Comparison of ENCODE assay signal across 18 mouse cellular contexts in the genomic region with DNA sequence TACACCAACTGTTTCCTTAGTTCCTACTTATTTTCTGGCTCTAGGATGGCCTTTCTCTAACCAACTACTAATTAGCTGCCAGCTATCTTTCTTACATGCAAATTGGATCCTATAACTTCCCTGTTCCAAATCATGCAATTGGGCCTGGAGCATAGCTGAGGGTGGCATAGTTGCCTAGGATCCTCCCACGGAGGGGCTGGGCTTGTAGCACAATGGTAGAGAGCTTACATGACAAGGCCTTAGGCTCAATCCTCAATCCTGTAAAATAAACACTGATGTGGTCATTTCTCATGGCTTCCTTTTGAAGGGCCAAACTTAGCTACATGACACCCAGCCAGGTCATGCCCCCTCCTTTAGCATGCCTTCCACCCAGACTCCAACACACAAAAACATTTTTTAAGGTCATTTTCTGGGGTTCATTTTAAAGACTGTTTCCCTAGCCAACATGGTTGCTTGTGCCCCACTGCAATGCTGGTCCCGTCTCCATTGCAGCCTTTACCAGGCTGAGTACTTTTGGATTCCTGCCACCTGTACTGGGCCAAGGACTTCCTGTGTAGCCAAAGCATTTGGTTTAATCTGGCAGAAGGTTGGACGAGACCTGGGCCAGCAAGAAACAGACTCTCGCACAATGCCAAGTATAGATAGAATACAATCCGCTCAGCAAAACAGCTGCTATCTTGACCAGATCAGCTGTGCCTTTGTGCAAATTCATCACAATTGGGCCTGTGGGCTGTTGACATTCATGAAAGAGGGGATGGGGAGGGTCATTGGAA. TPM values are rescaled to one million over a fixed set of nuclear protein-coding genes. Genes with fewer than 3 reads are reported as not detected.
DNase-seq lines count a peak whose midpoint lies in the region; ATAC-seq and TF ChIP-seq lines count a peak whose summit lies in the region.
"Had no signal": no experiment of that assay in that cellular context is flagged by ENCODE, and none has a peak within 500 bp of the region (broad histone marks: within the 10 kb centered on the region; RNA-seq: fewer than 3 reads in every experiment).

No protein-coding gene starts in this region.

- no peak for ATAC-seq in erythroblast, adult 5-6 weeks (replicated peaks; ENCODE audit: low FRiP score, poor library complexity, severe bottlenecking)
- ATAC-seq: midbrain, embryonic 13.5 days; Patski had no signal

- TF ChIP-seq POLR2A in brain, embryonic 14.5 days (IDR thresholded peaks at IDR 0.05; ENCODE audit: borderline replicate concordance, extremely low read depth, insufficient read depth, insufficient read length, poor library complexity, severe bottlenecking): no peak

- peak; percentile 86 for DNase-seq in heart, adult 11 months
- no peak for DNase-seq in heart, adult 9 months (ENCODE audit: low spot score in 2 of 2)
- peak; percentile 37 for DNase-seq in 3134 (ENCODE audit: extremely low read depth, insufficient read length, low spot score)
- peak; percentile 73 for DNase-seq in brain, embryonic 14.5 days (ENCODE audit: low read depth)
- DNase-seq in cerebellum, postnatal 36 days: peak; percentile 70 to 77
- no peak for DNase-seq in natural killer cell, adult 2 months (ENCODE audit: low spot score in 2 of 2)
- DNase-seq in urinary bladder, adult 18-20 months (ENCODE audit: low spot score in 2 of 2): no peak
- DNase-seq: right cerebral cortex, postnatal 14 days; thymus, postnatal 4 days had no signal

- TF ChIP-seq CTCF in brain, embryonic 14.5 days (IDR thresholded peaks at IDR 0.05; ENCODE audit: borderline replicate concordance, extremely low read depth, insufficient read depth, insufficient read length): no peak

RNA-seq across cellular contexts. Expression of gene Gnb2, which starts 8.6 kb away (rescaled TPM):
- 1,055 and 1,401 TPM in 2 replicates for polyA plus RNA-seq in brain, embryonic 14.5 days (2012; rRNA removed)
- 77.0 and 113 TPM in 2 replicates for total RNA-seq in erythroblast, adult 5-6 weeks (2015; ENCODE audit: low replicate concordance)
- 94.2 and 96.3 TPM in 2 replicates for total RNA-seq in erythroblast, adult 5-6 weeks (2017; ENCODE audit: low replicate concordance)

RNA-seq across cellular contexts. Expression of gene Epo, which starts 8.9 kb away (rescaled TPM):
- not detected in 2 replicates for polyA plus RNA-seq in brain, embryonic 14.5 days (2012; rRNA removed)
- total RNA-seq in erythroblast, adult 5-6 weeks (2015; ENCODE audit: low replicate concordance): not detected in 2 replicates
- not detected in 2 replicates for total RNA-seq in erythroblast, adult 5-6 weeks (2017; ENCODE audit: low replicate concordance)
- total RNA-seq: layer of hippocampus, postnatal 25 days had no signal
- polyA plus RNA-seq: heart, embryonic 11.5 days; hindbrain, embryonic 12.5 days; kidney, postnatal 0 days; midbrain, embryonic 13.5 days; neural tube, embryonic 15.5 days; Patski; stomach, embryonic 15.5 days had no signal

RNA-seq across cellular contexts. Expression of gene Actl6b, which starts 11.4 kb away (rescaled TPM):
- polyA plus RNA-seq in brain, embryonic 14.5 days (2012; rRNA removed): 298 and 316 TPM in 2 replicates
- not detected in 2 replicates for total RNA-seq in erythroblast, adult 5-6 weeks (2015; ENCODE audit: low replicate concordance)
- not detected in 2 replicates for total RNA-seq in erythroblast, adult 5-6 weeks (2017; ENCODE audit: low replicate concordance)
- polyA plus RNA-seq: kidney, postnatal 0 days; Patski had no signal

RNA-seq across cellular contexts. Expression of gene Gigyf1, which starts 23.6 kb away (rescaled TPM):
- polyA plus RNA-seq in brain, embryonic 14.5 days (2012; rRNA removed): 56.9 and 57.9 TPM in 2 replicates
- total RNA-seq in erythroblast, adult 5-6 weeks (2015; ENCODE audit: low replicate concordance): 5.6 and 6.1 TPM in 2 replicates
- 5.3 and 8.4 TPM in 2 replicates for total RNA-seq in erythroblast, adult 5-6 weeks (2017; ENCODE audit: low replicate concordance)

RNA-seq across cellular contexts. Expression of gene Tfr2, which starts 27.7 kb away (rescaled TPM):
- polyA plus RNA-seq in brain, embryonic 14.5 days (2012; rRNA removed): 9.4 and 13.5 TPM in 2 replicates
- 11.9 and 16.5 TPM in 2 replicates for total RNA-seq in erythroblast, adult 5-6 weeks (2015; ENCODE audit: low replicate concordance)
- total RNA-seq in erythroblast, adult 5-6 weeks (2017; ENCODE audit: low replicate concordance): 11.8 and 13.7 TPM in 2 replicates
- polyA plus RNA-seq: Patski had no signal

Comparison
In these comparisons a context has a peak if more than half of its experiments do, and no peak if none do; other contexts are left out.
1. DNase-seq: peak in heart, adult 11 months (single experiment), 3134 (single experiment), brain, embryonic 14.5 days (single experiment) and cerebellum, postnatal 36 days (2 of 2); none in heart, adult 9 months (0 of 2), natural killer cell, adult 2 months (0 of 2) and urinary bladder, adult 18-20 months (0 of 2).